Mouse (Mus musculus): ENCODE results near the gene Cyp17a1. TPM values are rescaled to one million over a fixed set of nuclear protein-coding genes. Genes with fewer than 3 reads are reported as not detected.

Cyp17a1 gene
- total RNA-seq, 2 experiments from 2014 or later: not detected

DNA sequence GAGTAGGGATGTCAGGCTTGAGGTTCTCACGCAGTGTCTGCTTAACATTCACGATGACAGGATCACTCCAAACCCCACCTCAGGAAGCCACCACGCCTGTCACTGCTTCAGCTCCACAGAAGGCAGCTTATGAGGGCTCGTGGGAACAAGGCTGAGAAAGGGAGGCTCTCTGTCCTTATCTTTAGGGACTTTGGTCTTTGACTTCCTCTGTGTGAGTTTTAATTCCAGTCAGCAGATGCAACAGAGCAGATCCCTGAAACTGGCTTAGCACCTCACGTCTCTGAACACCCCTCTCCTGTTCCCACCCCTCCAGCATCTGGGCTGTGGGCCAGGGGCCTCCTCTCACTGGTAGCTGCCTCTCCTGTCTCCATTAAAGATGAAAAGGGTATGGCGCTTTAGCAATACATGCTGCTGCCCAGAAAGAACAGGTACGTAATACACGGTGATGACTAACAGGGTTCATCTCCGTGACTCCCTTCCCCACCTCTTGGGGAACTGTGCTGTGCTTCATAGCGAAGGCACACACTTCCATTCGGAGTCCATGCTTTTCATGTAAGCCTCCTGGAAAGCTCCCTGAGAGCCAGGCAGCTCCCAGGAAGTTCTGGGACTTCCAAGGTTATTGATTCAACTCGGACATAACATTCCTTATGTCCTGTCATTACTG lies 6.9 kb upstream of the Cyp17a1 start:
- intact Hi-C loops (cut with DNase I): loop anchor here (10.0 kb wide), 2 partner anchors 315 to 365 kb away; no protein-coding TSS in a partner anchor
- no peak for DNase-seq

DNA sequence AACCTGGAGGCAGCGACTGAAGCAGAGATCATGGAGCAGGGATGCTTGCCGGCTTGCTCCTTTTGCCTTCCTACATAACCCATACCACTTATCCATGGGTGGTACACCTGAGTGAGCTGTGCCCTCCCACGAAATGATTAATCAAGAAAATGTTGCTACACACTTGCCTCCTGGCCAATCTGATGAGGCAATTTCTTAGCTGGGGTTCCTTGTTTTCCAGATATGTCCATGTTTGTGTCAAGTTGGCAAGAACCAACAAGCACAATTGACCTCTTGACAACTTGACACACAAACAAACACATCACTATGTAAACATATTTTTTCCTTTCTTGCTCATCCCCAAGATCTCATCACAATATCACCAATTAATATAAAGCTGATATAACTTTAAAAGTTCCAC lies 2.7 kb upstream of the Cyp17a1 start:
- intact Hi-C loops (cut with DNase I): loop anchor here (10.0 kb wide), 2 partner anchors 319 to 369 kb away; no protein-coding TSS in a partner anchor
- no peak for DNase-seq

DNA sequence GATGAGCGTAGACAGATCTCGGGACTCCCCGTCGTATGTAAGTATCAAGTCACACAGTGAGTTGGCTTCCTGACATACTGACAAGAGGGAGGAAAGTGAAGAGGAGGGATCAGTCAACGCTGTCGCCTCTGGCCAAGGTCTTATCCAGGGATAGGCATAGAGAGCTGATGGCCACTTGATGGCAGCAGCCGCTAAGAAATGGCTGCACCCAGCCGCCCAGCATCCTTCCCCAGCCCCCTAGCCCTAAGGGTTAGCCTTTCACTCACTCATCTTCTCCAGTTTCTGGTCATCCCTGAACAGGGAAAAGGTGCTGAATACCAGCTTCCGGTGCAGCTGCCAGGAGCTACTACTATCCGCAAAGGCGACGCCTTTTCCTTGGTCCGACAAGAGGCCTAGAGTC lies 2.3 kb downstream of the Cyp17a1 start:
- peak; percentile 74 to 83 for DNase-seq
- intact Hi-C loops (cut with DNase I): loop anchor here (1.0 to 10.0 kb wide), 4 partner anchors 70 to 374 kb away; no protein-coding TSS in a partner anchor

DNA sequence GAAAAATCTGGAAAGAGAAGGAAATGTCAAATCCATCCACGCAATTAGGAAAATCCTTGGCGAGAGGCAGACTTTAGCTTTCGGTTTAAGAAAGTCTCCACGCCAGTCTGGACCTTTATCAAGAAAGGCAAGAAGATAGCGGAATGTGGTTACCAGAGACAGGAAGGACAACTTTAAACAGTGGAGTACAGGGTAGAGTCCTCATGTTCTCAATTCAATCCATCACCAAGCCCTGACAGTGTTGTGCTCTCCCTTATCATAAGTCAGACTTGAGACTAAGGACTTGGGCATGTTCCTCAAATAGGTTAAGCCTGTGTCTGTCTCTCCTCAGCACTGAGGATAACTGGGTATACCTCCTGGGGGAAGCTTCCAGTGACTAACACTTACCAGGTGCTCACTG lies 3.2 kb downstream of the Cyp17a1 start:
- intact Hi-C loops (cut with DNase I): loop anchor here (1.0 to 10.0 kb wide), 4 partner anchors 70 to 375 kb away; no protein-coding TSS in a partner anchor
- DNase-seq: no peak

DNA sequence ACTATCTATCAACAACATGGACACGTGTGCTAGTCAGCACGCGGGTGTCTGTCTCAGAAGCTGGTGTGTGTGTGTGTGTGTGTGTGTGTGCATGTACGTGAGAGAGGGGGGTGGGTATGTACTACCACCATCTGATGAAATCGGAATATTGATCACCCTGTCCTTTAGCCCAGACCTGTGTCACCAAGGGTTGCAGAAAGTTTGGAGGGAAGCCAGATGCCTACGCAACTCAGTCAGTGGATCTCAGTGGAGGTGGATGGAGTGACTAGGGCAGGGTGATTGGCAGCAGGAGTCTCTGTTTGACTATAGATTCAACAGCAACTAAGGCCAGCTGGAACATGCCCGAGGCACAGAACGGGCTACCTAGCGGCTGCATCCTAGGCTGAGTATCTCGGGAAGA lies 4.7 kb downstream of the Cyp17a1 start:
- intact Hi-C loops (cut with DNase I): no loop called here
- no peak for DNase-seq

DNA sequence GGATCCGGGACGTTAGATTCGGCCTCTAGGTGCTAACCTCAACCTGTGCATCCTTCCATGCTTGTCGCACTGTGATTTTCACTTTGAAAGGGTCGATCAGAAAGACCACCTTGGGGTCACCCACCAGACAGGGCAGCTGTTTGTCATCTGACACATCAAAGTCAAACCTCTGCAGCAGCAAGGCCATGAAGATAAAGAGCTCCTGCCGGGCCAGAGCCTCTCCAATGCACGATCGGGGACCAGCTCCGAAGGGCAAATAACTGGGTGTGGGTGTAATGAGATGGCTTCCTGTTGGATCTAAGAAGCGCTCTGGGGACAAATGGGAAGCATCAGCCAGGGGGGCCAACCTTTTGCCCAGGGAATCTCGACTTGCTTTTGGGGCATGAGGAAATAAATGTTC lies 5.7 kb downstream of the Cyp17a1 start:
- DNase-seq: no peak
- intact Hi-C loops (cut with DNase I): no loop called here

DNA sequence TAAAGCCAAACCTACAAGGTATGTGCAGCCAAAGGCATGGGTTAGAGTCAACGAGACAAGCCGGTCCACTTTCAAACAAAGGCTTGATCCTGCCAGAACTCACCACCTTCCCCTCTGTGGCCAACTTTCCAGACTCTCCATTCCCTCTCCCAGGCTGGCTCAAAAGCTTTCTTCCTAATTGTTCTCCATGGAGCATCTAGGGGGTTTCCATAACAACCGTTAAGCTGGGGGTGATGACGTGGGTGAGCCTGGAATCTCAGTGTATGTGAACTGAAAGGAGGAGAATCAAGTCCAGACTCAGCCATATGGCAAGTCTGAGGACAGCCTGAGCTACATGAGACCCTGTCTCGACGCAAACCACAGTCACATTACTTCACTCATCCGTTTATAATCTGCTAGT lies 7.5 kb downstream of the Cyp17a1 start:
- intact Hi-C loops (cut with DNase I): no loop called here
- no peak for DNase-seq

DNA sequence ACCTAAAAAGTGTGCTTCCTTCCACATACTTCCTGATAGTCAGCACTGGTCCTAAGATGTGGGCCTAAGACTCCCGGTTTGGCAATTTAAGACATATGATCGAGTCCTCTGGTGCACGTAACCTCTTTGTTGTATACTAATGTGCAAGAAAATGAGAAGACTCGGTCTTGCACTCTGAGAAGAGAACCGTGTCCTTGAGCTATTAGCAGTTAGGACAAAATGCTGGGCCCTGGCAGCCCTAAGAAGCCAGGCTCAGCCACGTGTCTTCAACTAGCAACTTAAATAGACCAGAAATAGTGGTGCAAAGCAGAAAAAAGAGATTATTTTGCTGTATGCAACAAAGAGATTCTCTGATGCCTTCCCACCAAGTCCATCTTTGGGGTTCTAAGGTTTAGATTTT lies 10.2 kb downstream of the Cyp17a1 start:
- DNase-seq: no peak
- intact Hi-C loops (cut with DNase I): no loop called here

DNA sequence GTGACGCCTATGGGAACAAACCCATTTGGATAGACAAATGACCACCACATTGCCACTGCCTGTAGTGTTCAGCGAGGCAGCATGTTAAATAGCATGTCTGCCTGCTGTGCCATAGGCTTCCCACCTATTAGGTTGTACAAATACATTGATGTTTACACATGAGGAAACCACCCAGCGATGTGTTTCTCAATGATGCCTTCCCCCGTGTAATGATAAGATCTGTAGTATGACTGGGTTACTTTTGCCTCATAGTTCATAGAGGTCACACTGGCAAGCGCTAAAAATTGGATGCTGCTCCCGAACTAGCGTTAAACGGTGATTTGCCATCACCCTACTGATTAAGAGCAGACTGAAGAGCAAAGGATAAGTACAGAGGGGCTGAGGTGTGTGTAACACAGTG lies 10.8 kb downstream of the Cyp17a1 start:
- no peak for DNase-seq

DNA sequence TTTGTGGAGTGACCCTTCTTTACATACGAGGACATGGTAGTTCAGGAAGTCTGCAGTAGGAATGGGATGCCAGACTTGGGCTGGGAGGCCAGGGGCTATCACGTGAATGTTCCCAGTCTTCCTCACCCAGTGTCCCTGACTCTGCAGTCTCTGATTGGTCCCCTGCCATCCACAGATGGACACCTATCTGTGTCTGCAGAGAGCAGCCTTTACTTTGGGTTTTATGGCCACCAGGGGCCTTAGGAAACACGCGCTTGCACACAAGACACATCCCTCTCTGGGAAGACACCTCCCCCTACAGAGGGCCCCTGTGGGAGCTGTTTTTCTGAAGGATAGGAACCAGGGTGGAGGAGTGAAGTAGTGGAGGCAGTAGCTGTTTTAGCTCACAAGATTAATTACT lies 11.5 kb downstream of the Cyp17a1 start:
- DNase-seq: no peak
- intact Hi-C loops (cut with DNase I): no loop called here

More for the DNA sequence above, 10.8 kb downstream of the Cyp17a1 start:
- intact Hi-C loops (cut with DNase I): no loop called here

DNA sequence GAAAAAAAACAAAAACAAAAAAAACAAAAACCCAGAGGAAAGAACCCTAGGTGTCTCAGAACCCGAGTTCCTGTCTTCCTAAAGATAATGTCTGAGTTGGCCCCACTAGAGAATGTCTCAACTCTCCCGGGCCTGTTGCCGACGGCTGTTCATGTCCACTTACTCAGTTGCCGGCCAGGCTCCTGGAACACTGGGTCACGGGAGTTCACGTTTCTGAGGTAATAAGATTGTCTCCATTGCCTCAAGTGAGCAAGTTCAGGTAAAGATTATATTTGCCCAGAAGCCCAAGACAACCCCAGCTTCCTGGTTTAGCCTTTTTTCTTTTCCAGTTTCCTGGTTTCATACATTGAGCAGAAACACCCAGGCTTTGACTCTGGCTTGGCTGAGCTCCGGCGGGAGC lies 14.1 kb downstream of the Cyp17a1 start:
- intact Hi-C loops (cut with DNase I): no loop called here
- DNase-seq: no peak

DNA sequence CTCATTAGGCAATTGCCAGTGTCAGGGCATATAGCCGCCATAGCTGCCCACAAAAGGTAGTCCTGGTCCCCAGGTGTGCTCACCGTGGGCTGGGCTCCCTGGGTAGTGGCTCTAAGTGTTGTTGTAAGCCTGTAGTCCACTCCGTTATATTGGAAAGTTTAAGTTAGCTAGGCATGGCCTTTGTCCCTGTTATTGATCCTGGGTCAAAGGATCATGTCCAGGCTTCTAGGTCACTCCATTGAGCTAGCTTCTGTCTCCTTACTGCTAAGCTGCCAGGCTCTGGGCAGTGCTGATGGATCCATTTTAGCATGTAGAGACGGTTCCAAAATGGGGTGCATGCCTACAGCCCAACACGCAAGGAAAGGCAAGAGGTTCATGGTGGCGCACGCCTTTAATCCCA lies 14.6 kb downstream of the Cyp17a1 start:
- DNase-seq: no peak
- intact Hi-C loops (cut with DNase I): no loop called here

DNA sequence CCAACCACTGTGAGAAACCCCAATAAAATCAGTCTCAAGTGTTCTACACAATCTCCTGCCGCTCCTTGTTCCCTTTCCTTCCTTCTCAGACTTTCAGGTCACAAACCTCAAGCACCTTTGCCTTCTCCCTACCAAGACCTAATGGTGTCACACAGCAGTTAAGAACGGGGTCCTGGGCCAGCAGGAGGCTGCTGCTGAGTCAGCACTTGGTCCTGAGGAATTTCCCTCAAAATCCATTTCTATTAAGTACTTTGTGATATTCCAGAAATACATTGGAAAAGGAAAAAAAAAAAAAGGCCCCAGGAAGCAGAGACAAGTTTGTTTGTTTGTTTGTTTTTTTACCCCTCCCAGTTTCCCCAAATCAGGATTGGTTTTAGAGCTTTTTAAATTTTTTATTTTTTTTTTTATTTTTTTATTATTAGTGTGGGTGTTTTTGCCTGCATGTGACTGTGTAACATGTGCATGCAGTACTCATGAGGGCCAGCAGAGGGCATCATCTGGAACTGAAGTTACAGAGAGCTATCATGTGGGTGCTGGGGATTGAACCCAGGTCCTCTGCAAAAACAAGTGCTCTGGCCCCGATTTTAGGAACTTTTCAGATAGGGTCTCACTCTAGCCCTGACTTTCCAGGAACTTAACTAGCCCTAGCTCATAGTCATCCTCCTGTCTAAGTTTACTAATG lies 15.5 kb downstream of the Cyp17a1 start:
- DNase-seq: peak in 1 of 2 experiments; percentile 44
- intact Hi-C loops (cut with DNase I): no loop called here

DNA sequence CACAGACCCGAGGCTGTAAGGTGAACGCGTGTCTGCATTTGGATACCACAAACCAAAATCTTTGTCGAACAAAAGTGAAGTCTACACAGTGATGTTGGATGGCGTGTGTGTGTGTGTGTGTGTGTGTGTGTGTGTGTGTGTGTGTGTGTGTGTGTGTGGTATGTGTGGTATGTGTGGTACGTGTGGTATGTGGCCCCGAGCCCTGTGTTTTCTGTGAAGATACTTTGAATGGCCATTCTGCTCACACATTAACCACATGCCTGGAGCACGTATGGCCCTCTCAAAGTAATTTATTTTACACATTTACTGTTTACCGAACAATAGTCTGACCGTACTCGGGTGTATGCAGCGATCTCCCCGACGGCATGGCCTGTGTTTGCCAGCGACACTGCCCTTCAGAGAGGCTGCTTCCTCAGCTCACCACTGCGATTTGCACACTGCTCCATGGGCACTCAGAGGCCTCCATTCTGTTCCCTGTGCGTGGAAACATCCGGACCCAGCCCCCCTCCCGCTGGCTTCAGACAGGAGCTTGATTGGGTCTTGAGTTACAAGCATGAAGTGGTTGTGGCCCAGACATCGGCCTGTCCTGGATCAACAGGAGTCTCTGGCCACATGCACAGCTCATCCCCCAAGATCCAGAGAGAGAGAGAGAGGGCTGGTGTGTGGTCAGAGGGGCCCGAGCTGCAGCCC lies 16.7 kb downstream of the Cyp17a1 start:
- DNase-seq: no peak
- intact Hi-C loops (cut with DNase I): no loop called here

DNA sequence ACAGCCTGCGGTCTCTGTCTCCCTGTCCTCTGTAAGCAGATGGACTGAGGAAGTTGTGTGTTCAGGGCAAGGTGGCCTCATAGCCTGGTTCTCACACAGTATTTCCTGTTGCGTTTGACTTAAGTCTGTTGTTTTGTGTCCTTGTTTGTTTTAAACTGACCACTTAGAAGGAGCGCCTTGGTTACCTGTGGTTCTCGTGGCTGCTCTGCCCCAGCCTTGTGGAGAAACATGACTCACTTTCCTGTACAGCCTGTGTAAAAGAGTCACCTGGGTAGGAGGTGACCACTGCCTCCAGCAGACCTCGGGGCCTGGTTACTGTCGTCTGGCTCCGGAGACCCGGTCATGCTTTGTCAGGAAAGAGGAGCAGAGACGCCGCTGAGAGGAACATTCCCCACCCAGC lies 17.3 kb downstream of the Cyp17a1 start:
- no peak for DNase-seq
- intact Hi-C loops (cut with DNase I): no loop called here

DNA sequence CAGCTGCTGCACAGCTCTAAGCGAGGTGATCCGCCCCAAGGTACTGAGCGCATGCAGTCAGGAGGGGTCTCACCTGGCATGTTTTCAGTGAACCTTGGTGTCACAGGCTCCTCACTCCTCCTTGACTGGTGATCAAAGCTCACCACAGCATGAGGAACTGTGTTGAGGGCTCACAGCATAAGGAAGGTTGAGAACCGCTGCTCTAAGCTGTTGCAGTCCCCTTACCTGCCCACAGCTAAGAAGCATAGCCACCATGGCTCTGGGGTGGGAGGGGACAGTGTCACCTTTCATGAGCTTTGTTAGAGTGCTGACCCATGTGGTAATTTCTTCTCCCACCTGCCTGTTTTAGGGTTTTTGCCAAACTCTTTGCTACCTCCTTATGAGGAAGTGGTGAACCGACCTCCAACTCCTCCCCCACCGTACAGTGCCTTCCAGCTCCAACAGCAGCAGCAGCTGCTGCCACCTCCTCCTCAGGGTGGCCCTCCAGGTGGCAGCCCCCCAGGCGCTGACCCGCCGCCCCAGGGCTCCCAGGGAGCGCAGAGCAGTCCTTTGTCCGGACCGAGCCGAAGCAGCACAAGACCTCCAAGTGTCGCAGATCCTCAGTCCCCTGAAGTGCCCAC lies 19.2 kb downstream of the Cyp17a1 start:
- no peak for DNase-seq
- intact Hi-C loops (cut with DNase I): no loop called here

DNA sequence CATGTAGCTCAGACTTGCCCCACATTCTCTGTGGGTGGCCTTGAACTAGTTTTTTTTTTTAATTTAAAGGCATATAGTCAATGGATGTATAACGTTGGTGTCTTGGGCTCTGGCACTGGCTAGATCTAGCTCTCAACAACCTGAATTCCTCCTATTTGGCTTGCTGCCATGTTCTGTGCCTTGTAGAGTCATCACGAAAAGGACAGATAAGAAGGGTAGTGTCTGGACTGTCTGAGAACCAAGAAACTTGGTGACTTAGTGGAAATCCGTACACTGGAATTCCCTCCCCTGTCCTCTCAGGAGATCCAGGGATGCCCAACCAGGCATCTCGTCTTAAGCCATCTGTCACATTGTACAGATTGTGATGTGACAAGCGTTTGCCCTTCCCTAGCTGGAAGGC lies 19.8 kb downstream of the Cyp17a1 start:
- DNase-seq: no peak
- intact Hi-C loops (cut with DNase I): no loop called here

DNA sequence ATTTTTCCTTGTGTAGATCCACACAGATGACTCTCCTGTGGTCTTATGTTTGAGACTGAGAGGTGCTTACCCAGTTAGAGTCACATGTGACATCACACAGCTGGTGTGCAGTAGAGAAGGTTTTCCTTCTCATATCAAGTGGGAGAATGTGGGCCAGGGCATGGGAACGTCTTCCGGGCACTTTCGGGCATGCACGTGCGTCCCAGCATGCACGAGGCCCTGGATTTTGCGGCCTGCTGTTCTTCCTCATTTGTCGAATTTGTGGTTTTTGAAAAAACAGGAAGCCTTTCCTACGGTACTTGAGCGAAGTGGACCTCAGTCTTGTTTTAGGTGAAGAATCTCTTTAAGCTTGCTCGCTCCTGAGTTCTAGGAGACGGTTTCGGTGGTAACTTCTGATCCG lies 24.4 kb downstream of the Cyp17a1 start:
- intact Hi-C loops (cut with DNase I): no loop called here
- no peak for DNase-seq

DNA sequence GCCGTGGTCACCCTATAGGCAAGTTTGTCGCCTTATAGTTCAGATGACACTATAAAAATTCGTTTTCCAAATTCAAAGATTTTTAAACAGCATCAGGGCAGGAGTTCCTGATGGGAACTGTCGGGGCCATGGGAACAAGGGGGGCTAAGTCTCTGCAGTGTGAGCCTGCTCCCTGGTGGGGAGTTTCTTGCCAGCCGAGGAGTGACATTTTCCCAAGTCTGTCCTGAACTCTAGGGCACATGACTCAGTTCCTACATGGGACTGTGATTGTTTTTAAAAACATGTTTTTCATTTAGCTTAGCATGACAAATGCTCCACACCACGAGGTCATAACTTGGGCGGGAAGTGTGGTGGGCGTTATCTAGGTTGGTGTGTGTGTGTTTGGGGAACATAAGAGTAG lies 25.1 kb downstream of the Cyp17a1 start:
- peak in 1 of 2 experiments; percentile 41 for DNase-seq
- intact Hi-C loops (cut with DNase I): loop anchor here (2.0 kb wide), 1 partner anchor 41 kb away; no protein-coding TSS in a partner anchor

DNA sequence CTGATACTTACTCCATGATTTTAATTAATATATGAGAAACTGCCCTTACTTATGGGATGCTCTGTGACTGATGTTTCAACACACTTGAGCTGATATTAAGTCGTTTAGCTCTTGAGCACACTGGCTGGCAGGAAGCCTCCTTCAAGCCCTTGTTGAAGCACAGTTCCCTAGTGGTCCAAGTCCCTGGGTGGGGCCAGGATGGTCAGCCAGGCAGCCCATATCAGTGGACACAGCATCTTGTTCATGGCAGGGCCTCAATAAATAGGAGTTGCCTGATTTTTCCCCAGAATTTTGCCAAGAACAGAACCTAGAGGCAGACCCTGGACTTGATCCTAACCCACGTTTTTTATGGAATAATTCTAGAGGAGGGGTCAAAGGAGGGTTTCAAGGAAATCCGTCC lies 25.7 kb downstream of the Cyp17a1 start:
- intact Hi-C loops (cut with DNase I): loop anchor here (2.0 kb wide), 1 partner anchor 40 kb away; no protein-coding TSS in a partner anchor
- DNase-seq: peak; percentile 55 to 65

DNA sequence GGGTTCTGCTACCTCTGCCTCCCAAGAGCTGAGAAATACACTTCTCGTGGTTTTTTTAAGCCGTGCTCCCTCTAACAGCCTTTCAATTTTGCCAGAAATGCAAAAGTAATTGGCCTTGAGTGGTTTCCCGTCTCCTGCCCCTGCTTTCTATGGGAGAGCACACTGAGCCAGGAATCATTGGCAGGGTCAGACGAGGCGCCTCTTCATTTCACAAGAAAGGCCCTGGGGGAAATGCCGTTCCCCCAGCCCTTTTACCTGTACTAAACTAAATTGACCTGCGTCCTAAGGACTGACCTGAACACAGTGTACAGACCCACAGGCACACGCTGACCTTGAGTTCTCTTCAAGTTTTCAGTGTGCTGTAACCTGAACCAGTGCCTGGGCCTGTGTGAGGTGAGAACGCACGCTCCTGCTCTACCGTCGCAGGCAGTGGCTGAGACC lies 26.9 kb downstream of the Cyp17a1 start:
- no peak for DNase-seq
- intact Hi-C loops (cut with DNase I): loop anchor here (2.0 kb wide), 1 partner anchor 39 kb away; no protein-coding TSS in a partner anchor
